Mouse (Mus musculus): Measurements from ENCODE around the gene Acy3. TPM values are rescaled to one million over a fixed set of nuclear protein-coding genes. Genes with fewer than 3 reads are reported as not detected.
"Not testable (repeated sequence)": the region's sequence is repeated elsewhere in the genome, so short reads cannot be mapped to it uniquely, and the experiment has no call there.

Acy3 gene
- polyA plus RNA-seq, 1 experiment from 2014 or later: 3.2 TPM

DNA sequence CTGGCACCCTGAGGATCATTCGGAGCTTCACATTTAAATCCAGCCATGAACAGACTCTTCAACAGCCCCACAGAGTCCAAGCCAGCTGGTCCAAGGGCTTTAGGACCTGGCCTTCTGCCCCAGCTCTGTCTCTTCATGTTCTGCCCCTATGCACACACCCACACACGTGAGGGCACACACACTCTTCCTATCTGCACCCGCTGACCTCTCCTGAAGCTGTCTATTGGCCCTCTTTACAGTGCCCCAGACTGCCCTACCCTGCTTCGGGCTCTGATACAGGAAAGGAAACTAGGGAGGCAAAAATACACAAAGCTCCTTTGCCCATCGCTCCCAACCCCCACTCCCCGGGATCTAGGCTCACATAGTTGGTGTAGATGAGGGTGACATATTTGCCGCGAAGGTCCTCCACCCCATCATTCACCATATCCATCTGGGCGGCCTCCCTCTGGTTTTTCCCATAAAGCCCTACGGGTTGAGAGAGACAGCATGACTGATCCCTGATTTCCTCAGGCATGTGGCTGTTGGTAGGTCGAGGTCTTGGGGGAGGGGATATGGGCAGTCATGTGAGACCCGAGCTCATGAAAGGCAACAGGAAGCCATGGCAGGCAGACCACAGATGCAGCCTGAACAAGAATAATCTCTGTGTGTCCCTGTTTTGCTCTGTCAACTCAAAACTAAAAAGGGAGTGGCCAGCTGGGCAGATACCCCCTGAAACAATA lies 50.1 kb downstream of the Acy3 start:
- DNase-seq (ENCODE audit: low spot score) (peak; percentile 31), ATAC-seq (ENCODE audit: insufficient read depth, low FRiP score, low TSS enrichment) (no peak)
- Histone ChIP-seq H3K27me3 (ENCODE audit: control insufficient read depth, insufficient read depth, low read length) (no peaks in the 10 kb centered on the region), H3K27ac (ENCODE audit: low read depth, low read length) (no peak overlapping the region), H3K9me3 (ENCODE audit: control insufficient read depth, low read length) (no peaks in the 10 kb centered on the region), H3K4me2 (ENCODE audit: low read depth) (no peak overlapping the region), H3K4me1 (ENCODE audit: control insufficient read depth, insufficient read depth, low read length) (no peaks in the 10 kb centered on the region), H3K36me3 (ENCODE audit: control insufficient read depth, insufficient read depth, low read length) (no peaks in the 10 kb centered on the region), H3K9ac (ENCODE audit: low read length) (no peak overlapping the region), H3K4me3 (ENCODE audit: low read depth, low read length) (no peak overlapping the region)
- 78% methylated on average over 12 of the region's 12 CpGs for WGBS

- WGBS: 32% methylated on average over 6 of the region's 8 CpGs
- not testable (repeated sequence) for DNase-seq (ENCODE audit: low spot score); H3K9me3 ChIP-seq (ENCODE audit: control insufficient read depth, low read length); H3K4me1 ChIP-seq (ENCODE audit: control insufficient read depth, insufficient read depth, low read length); ATAC-seq (ENCODE audit: insufficient read depth, low FRiP score, low TSS enrichment); H3K27me3 ChIP-seq (ENCODE audit: control insufficient read depth, insufficient read depth, low read length); H3K36me3 ChIP-seq (ENCODE audit: control insufficient read depth, insufficient read depth, low read length)
- 0 out of 2 replicates have a peak overlapping the region, but pooled peaks have one; percentile 1 for H3K27ac ChIP-seq (ENCODE audit: low read depth, low read length)
- H3K4me3 ChIP-seq (ENCODE audit: low read depth, low read length): peak overlapping the region; percentile 51
- peak overlapping the region; percentile 74 for H3K9ac ChIP-seq (ENCODE audit: low read length)
- H3K4me2 ChIP-seq (ENCODE audit: low read depth): peak overlapping the region; percentile 57
These were observed 50.9 kb downstream of the Acy3 start for GRCm38 (mm10) chr19:4037154-4037787.

GRCm38 (mm10) chr19:4037788-4038232 lies 51.4 kb downstream of the Acy3 start, which contains the start of gene Gstp1:
Gene Gstp1, minus strand, starts transcription at chr19:4037985.
- peak; percentile 61 for ATAC-seq (ENCODE audit: insufficient read depth, low FRiP score, low TSS enrichment)

More at GRCm38 (mm10) chr19:4037788-4038232, 51.4 kb downstream of the Acy3 start, which contains the start of gene Gstp1:
- Histone ChIP-seq H3K4me3 (ENCODE audit: low read depth, low read length) (peak within 1 kb of the TSS; percentile 51), H3K4me2 (ENCODE audit: low read depth) (peak within 1 kb of the TSS; percentile 57), H3K4me1 (ENCODE audit: control insufficient read depth, insufficient read depth, low read length) (no peaks in the 10 kb centered on the region), H3K9me3 (ENCODE audit: control insufficient read depth, low read length) (no peaks in the 10 kb centered on the region), H3K36me3 (ENCODE audit: control insufficient read depth, insufficient read depth, low read length) (no peaks in the 10 kb centered on the region), H3K27ac (ENCODE audit: low read depth, low read length) (peak within 1 kb of the TSS; percentile 1; the same call in 1 of the 2 replicates), H3K9ac (ENCODE audit: low read length) (peak within 1 kb of the TSS; percentile 74), H3K27me3 (ENCODE audit: control insufficient read depth, insufficient read depth, low read length) (no peaks in the 10 kb centered on the region)
- peak; percentile 84 for DNase-seq (ENCODE audit: low spot score)
- WGBS: under 1% methylated on average over 26 of the region's 26 CpGs

Other genes with a start within 250 kb of the Acy3 start
- gene Kmt5b, start 219.1 kb upstream of the Acy3 start, polyA plus RNA-seq (2014; fragmentation: Nextera tagmentation; extraction: Ambion mirVana): 40.7 and 42.0 TPM in 2 replicates
- gene Chka, start 134.8 kb upstream of the Acy3 start, polyA plus RNA-seq (2014; fragmentation: Nextera tagmentation; extraction: Ambion mirVana): 54.4 and 59.5 TPM in 2 replicates
- gene Tcirg1, start 79.4 kb upstream of the Acy3 start, polyA plus RNA-seq (2014; fragmentation: Nextera tagmentation; extraction: Ambion mirVana): 17.3 TPM in 2 replicates
- gene Ndufs8, start 73.8 kb upstream of the Acy3 start, polyA plus RNA-seq (2014; fragmentation: Nextera tagmentation; extraction: Ambion mirVana): 258 and 266 TPM in 2 replicates
- 0.65 and 0.73 TPM in 2 replicates for gene Aldh3b1, start 56.8 kb upstream of the Acy3 start, polyA plus RNA-seq (2014; fragmentation: Nextera tagmentation; extraction: Ambion mirVana)
- gene Unc93b1, start 51.4 kb upstream of the Acy3 start, polyA plus RNA-seq (2014; fragmentation: Nextera tagmentation; extraction: Ambion mirVana): 5.3 and 7.1 TPM in 2 replicates
- gene Aldh3b3, start 27.9 kb upstream of the Acy3 start, polyA plus RNA-seq (2014; fragmentation: Nextera tagmentation; extraction: Ambion mirVana): not detected in 2 replicates
- gene Aldh3b2, start 14.2 kb upstream of the Acy3 start, polyA plus RNA-seq (2014; fragmentation: Nextera tagmentation; extraction: Ambion mirVana): 0.86 and 1.1 TPM in 2 replicates
- gene Tbx10, start 6.2 kb downstream of the Acy3 start, polyA plus RNA-seq (2014; fragmentation: Nextera tagmentation; extraction: Ambion mirVana): 0.22 TPM in 1 of 2 replicates, not detected in the other
- 20.6 and 20.8 TPM in 2 replicates for gene Nudt8, start 14.0 kb downstream of the Acy3 start, polyA plus RNA-seq (2014; fragmentation: Nextera tagmentation; extraction: Ambion mirVana)
- 1.8 and 1.9 TPM in 2 replicates for gene Gm49405, start 14.1 kb downstream of the Acy3 start, polyA plus RNA-seq (2014; fragmentation: Nextera tagmentation; extraction: Ambion mirVana)
- 2.7 and 2.8 TPM in 2 replicates for gene Doc2g, start 16.7 kb downstream of the Acy3 start, polyA plus RNA-seq (2014; fragmentation: Nextera tagmentation; extraction: Ambion mirVana)
- gene Ndufv1, start 26.2 kb downstream of the Acy3 start, polyA plus RNA-seq (2014; fragmentation: Nextera tagmentation; extraction: Ambion mirVana): 207 and 208 TPM in 2 replicates
- gene Gstp1, start 51.4 kb downstream of the Acy3 start, polyA plus RNA-seq (2014; fragmentation: Nextera tagmentation; extraction: Ambion mirVana): 361 TPM in 2 replicates
- 0.68 and 1.2 TPM in 2 replicates for gene Gstp2, start 59.5 kb downstream of the Acy3 start, polyA plus RNA-seq (2014; fragmentation: Nextera tagmentation; extraction: Ambion mirVana)
- not detected in 2 replicates for gene Gstp3, start 73.0 kb downstream of the Acy3 start, polyA plus RNA-seq (2014; fragmentation: Nextera tagmentation; extraction: Ambion mirVana)
- gene Cabp2, start 95.0 kb downstream of the Acy3 start, polyA plus RNA-seq (2014; fragmentation: Nextera tagmentation; extraction: Ambion mirVana): not detected in 2 replicates
- gene Cdk2ap2, start 110.6 kb downstream of the Acy3 start, polyA plus RNA-seq (2014; fragmentation: Nextera tagmentation; extraction: Ambion mirVana): 81.3 and 86.7 TPM in 2 replicates
- gene Pitpnm1, start 113.4 kb downstream of the Acy3 start, polyA plus RNA-seq (2014; fragmentation: Nextera tagmentation; extraction: Ambion mirVana): 9.9 and 13.1 TPM in 2 replicates
- 68.4 and 77.6 TPM in 2 replicates for gene Aip, start 139.3 kb downstream of the Acy3 start, polyA plus RNA-seq (2014; fragmentation: Nextera tagmentation; extraction: Ambion mirVana)
- not detected in 2 replicates for gene Gpr152, start 153.2 kb downstream of the Acy3 start, polyA plus RNA-seq (2014; fragmentation: Nextera tagmentation; extraction: Ambion mirVana)
- gene Cabp4, start 157.5 kb downstream of the Acy3 start, polyA plus RNA-seq (2014; fragmentation: Nextera tagmentation; extraction: Ambion mirVana): 0.11 TPM in 1 of 2 replicates, not detected in the other
- 128 TPM in 2 replicates for gene Coro1b, start 162.0 kb downstream of the Acy3 start, polyA plus RNA-seq (2014; fragmentation: Nextera tagmentation; extraction: Ambion mirVana)
- 0.92 and 1.8 TPM in 2 replicates for gene Ptprcap, start 167.0 kb downstream of the Acy3 start, polyA plus RNA-seq (2014; fragmentation: Nextera tagmentation; extraction: Ambion mirVana)
- 52.6 and 52.7 TPM in 2 replicates for gene Rps6kb2, start 176.8 kb downstream of the Acy3 start, polyA plus RNA-seq (2014; fragmentation: Nextera tagmentation; extraction: Ambion mirVana)
- 2.9 and 3.8 TPM in 2 replicates for gene Carns1, start 188.9 kb downstream of the Acy3 start, polyA plus RNA-seq (2014; fragmentation: Nextera tagmentation; extraction: Ambion mirVana)
- 0.68 and 1.1 TPM in 2 replicates for gene Tbc1d10c, start 204.7 kb downstream of the Acy3 start, polyA plus RNA-seq (2014; fragmentation: Nextera tagmentation; extraction: Ambion mirVana)
- gene Ppp1ca, start 205.5 kb downstream of the Acy3 start, polyA plus RNA-seq (2014; fragmentation: Nextera tagmentation; extraction: Ambion mirVana): 928 and 939 TPM in 2 replicates
- gene Rad9a, start 215.1 kb downstream of the Acy3 start, polyA plus RNA-seq (2014; fragmentation: Nextera tagmentation; extraction: Ambion mirVana): 39.1 and 45.8 TPM in 2 replicates
- gene Clcf1, start 227.7 kb downstream of the Acy3 start, polyA plus RNA-seq (2014; fragmentation: Nextera tagmentation; extraction: Ambion mirVana): 0.81 and 1.7 TPM in 2 replicates
- gene AC109138.7, start 227.8 kb downstream of the Acy3 start, polyA plus RNA-seq (2014; fragmentation: Nextera tagmentation; extraction: Ambion mirVana): not detected in 2 replicates
- 14.7 and 15.2 TPM in 2 replicates for gene Pold4, start 245.3 kb downstream of the Acy3 start, polyA plus RNA-seq (2014; fragmentation: Nextera tagmentation; extraction: Ambion mirVana)